Mouse (Mus musculus) spleen, adult 12 weeks (tissue): Measurements from ENCODE around the gene Endog.
"Not testable (repeated sequence)": the region's sequence is repeated elsewhere in the genome, so short reads cannot be mapped to it uniquely, and the experiment has no call there.

Experiments
- DNase-seq: peaks from one replicate; pipeline ENCODE4 v3.0.0; 2022; ENCODE audit warnings: low spot score

The Endog gene

GRCm38 (mm10) chr2:30166677-30167076 lies 4.6 kb upstream of the Endog start:
- DNase-seq = no peak

GRCm38 (mm10) chr2:30171997-30172382 lies 697 bp downstream of the Endog start:
- DNase-seq = no peak

GRCm38 (mm10) chr2:30173541-30174240 lies 2.4 kb downstream of the Endog start:
- no peak for DNase-seq

- no peak for DNase-seq
Observed at GRCm38 (mm10) chr2:30175897-30176296, 4.6 kb downstream of the Endog start.

- no peak for DNase-seq
Observed at GRCm38 (mm10) chr2:30176561-30176960, 5.3 kb downstream of the Endog start.

- peak; percentile 91 for DNase-seq
Observed at GRCm38 (mm10) chr2:30177700-30178675, 6.7 kb downstream of the Endog start, which contains the start of gene Spout1. Spout1 (minus strand) TSS chr2:30178459.

DNA sequence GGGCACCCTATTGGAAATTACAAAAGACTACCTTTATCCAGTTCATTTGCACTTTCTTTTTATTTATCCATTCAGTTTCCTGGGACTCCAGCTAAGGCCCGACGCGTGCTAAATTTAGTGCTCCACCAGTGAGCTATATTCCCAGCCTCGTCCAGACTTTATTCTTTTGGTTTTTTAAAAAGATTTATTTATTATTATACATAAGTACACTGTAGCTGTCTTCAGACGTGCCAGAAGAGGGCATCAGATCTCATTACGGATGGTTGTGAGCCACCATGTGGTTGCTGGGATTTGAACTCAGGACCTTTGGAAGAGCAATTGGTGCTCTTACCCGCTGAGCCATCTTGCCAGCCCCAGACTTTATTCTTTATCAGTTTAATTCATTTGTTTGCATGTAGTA lies 7.4 kb downstream of the Endog start:
- not testable (repeated sequence) for DNase-seq

DNA sequence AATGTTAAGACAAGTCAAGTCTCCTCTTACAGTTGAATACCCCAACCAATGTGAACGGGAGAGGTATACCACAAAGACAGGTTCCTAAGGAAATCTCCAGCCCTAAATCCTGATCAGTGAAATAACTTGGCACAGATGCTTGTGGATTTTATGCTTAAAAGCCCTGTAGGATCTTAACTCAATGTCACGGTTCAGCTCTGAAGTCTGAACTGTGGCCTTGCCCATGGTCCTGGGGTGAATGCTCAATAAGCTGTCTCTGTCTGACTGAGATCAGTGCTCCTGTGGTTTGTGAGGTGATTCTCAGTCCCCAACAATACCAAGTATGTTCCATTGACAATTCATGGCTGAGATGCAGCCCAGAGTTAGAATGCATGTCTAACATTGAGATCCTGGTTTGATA lies 11.1 kb downstream of the Endog start:
- no peak for DNase-seq

GRCm38 (mm10) chr2:30183721-30184120 lies 12.4 kb downstream of the Endog start:
- no peak for DNase-seq

- no peak for DNase-seq
Observed at GRCm38 (mm10) chr2:30185276-30185675, 14.0 kb downstream of the Endog start.

DNA sequence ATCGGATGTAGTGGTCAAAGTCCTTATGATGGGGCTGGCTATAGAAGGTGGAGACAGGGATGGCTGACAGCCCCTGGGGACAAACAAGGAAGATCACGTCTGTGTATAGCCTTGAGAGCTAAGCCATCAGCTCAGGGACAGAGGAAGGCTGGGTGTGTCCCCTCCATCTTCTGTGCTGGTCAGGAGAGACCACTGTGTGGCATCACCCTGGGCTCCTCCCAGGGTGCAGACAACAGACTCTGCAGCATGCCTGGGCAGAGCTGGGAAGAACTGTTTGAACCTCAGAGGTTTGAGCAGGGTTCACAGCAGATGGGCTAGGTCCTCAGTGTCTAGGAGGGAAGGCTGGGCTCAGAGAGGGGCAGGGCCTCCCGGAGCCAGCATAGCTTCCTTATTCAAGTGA lies 14.4 kb downstream of the Endog start:
- no peak for DNase-seq

- no peak for DNase-seq
Observed at GRCm38 (mm10) chr2:30191790-30192580, 20.7 kb downstream of the Endog start.

- DNase-seq = no peak
Observed at GRCm38 (mm10) chr2:30194656-30195055, 23.4 kb downstream of the Endog start.

DNA sequence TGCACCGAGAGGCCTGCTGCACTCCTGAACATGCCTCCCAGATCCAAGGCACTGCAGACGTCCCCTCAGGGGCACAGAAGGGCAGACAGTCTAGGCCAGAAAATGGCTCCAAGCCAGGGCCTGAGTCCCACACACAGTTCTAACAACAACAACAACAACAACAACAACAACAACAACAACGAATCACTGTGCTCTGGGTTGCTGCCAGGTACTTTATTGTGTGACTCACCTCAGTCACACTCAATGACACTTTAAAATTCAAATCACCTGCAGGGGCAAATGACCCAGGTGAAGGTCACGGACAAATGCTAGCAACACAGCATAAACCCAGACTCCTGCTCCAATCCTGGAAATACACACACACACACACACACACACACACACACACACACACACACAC lies 26.7 kb downstream of the Endog start:
- no peak for DNase-seq

DNA sequence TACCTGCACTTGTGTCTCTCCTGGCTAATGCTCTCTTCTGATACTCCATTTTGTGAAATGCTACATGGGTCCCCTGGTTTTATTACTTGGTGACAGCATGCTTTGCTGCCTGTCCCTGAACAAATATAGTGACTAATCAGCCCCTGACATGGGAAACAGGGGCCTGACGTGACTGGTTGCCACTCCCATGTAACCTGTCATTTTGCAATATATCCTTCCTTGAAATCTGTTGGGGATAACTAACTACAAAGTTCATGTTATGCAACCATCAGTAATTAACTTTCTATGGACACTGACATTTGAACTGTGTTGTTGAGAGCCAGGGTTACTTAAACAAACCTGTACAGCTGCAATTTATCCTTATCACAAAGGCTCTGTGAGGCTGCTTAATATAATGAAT lies 28.7 kb downstream of the Endog start:
- DNase-seq = no peak

GRCm38 (mm10) chr2:30200388-30200925 lies 29.2 kb downstream of the Endog start:
- no peak for DNase-seq

GRCm38 (mm10) chr2:30203439-30203838 lies 32.1 kb downstream of the Endog start:
- DNase-seq = peak; percentile 35

DNA sequence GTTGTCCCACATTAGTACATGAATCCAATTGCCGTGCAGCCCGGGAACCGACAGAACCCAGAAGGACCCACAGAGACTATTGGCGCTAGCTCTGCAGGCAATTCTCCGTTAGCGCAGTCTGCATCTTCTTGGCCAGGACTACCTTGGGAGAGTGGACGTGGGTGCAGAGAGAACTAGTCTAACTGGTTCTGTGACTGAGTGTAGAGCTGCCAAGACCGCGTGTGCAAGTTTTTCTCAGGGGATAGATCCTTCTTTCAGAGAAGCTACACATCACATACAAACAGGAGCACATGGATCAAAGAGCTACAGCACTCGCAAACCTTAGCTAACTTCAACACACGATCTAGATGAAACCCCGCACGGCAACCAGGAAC lies 33.9 kb downstream of the Endog start:
- DNase-seq = no peak

DNA sequence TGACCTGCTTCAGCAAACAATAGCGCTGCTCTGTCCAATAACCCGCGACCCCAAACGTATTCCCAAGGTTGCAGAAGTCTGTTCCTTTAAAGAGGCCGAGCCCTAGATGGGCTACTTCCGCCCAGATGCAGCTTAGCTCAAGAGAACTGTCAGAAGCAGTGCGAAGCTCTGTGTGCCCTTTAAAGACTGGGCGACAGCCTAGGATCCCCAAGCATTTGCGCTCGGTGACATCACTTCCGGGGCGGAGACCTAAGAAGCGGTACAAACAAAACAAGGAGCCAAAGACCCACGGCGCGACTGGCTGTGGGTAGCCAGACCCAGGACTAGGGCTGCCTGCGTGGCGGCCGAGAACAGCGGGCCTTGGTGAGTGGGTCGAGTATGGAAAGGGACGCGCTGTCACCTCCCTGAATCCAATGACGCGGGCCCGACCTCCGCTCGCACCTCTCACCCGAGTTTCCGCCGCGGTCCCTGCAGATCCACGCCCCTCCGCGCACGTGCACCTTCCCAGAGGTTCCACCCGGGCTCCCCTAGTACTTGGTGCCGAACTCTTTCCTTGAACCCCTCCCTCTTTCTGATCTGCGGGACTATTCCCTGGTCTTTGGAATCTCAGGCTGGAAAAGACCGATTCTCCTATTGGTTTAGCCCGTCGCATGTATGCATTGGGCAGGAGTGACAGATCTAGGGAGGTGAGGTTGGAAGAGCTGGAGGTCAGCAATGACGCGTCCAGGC lies 34.5 kb downstream of the Endog start, which contains the start of gene Kyat1:
TSS of gene Kyat1 (minus strand) at position 219 of the 729 bp plus-strand sequence.
- peak; percentile 85 for DNase-seq

DNA sequence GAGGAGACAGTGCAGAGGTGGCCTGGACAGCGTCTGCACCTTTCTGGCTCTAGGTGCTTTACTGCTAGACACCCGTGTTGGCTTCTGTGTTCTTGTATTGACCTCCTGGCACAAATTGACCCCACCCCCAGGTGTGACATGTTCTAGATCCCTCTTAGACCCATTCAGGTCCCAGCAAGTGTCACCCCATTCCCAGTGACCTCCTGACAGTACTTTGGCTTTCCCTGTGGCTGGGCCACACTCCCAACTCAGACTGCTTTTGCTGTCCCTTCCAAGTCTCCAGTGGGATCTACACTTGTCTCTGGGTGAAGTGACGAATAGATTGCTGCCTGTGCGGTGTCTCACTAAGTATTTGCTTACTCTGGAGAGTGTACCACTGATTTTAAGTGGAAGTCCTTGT lies 36.1 kb downstream of the Endog start:
- DNase-seq = no peak

DNA sequence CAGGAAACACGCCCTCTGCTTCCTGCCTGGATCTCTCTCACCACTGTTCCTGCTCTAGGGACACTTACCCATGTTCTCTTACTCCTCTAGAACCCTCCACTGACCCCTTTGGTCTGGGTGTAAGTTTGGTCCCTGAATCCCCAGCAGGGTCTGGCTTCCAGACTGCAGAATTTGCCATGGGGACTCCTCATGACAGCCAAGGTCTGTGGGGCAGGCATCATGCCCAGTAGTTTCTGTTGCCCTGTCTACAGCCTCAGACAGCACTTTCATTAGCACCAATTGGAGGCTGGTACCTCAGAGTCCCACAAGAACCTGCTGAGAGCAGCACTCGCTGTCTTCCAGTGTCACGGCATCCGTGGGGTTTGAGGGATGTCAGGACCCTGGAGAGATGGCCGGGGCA lies 36.6 kb downstream of the Endog start:
- DNase-seq = no peak
